Mouse (Mus musculus) adrenal gland, postnatal 4 days (tissue): ENCODE measurements around the gene Zc3h18. TPM values are rescaled to one million over a fixed set of nuclear protein-coding genes. Genes with fewer than 3 reads are reported as not detected.
A peak's percentile ranks its signal among the peaks of the same experiment; 100 is the strongest.

Experiments
- DNase-seq, 2 experiments: peaks; one replicate each; pipeline ENCODE4 v3.0.0; 2021 to 2022; ENCODE audit warnings: low spot score in 2 of 2, mixed read lengths in 2 of 2
- long read RNA-seq, 2 experiments: library from polyadenylated mRNA; stranded (forward); transcript quantifications; one replicate each; pipeline ENCODE4 v2.0.0; 2021
- total RNA-seq, 2 experiments: library from RNA; stranded (reverse); gene quantifications; 2 replicates each; pipeline ENCODE4 v1.2.3; 2021

The Zc3h18 gene
- total RNA-seq: 10 to 100 TPM; 48.9 to 52.0 TPM
- long read RNA-seq, experiment 1, transcript Zc3h18-202 (18 exons, 3,705 nt): major isoform, 18 of 40 reads
- long read RNA-seq, experiment 1, transcript Zc3h18-201 (19 exons, 3,810 nt): minor isoform, 7 of 40 reads
- long read RNA-seq, experiment 1, partial matches to known transcripts: 11 of 40 reads
- long read RNA-seq, experiment 1, other reads (novel, unspliced or antisense): 4 of 40 reads
- long read RNA-seq, experiment 2, full-length matches to known transcripts: 55 of 92 reads
- long read RNA-seq, experiment 2, partial matches to known transcripts: 22 of 92 reads
- long read RNA-seq, experiment 2, other reads (novel, unspliced or antisense): 15 of 92 reads

GRCm38 (mm10) chr8:122376365-122377231 is at the start of gene Zc3h18:
Gene Zc3h18 (plus strand): TSS chr8:122376609.
- DNase-seq: peak; percentile 97 to 99

GRCm38 (mm10) chr8:122329072-122329471 is 47.3 kb upstream of the Zc3h18 start:
- no peak for DNase-seq

DNA sequence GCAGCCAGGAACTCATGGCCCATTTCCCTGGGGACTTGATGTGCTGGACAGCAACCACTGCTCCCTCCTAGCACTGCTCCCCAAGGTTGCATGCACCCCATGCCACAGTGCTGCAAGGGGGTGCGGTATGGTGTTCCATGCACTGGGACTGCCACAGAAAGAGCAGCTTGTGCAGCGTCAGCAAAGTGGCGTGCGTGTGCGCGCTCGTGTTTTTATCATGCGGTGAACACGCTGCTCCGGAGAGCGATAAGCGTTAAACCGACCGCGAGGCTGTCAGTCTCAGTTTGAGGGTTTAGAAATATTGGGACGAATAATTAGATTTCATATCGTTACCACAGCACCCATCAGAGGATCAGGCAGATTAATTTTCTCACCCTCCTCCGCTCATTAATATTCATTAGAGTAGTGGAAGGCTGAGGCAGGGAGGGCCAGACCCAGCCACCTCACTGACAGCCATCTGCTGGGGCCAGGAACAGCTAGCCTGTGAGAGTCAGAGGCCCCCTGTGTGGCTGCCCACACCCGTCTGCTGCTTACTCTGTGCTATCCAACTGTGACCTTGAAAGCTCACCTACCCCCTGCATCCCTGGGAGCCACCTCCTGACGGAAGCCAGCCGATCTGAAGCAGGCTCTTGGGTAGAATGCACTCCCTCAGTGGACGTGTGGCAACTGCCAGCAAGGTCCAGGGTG is 46.7 kb upstream of the Zc3h18 start:
- no peak for DNase-seq

GRCm38 (mm10) chr8:122330446-122331133 is 45.8 kb upstream of the Zc3h18 start:
- DNase-seq: no peak

GRCm38 (mm10) chr8:122331134-122331523 is 45.3 kb upstream of the Zc3h18 start:
- no peak for DNase-seq

- peak; percentile 69 to 77 for DNase-seq
Observed at GRCm38 (mm10) chr8:122332753-122333506, 43.5 kb upstream of the Zc3h18 start.

DNA sequence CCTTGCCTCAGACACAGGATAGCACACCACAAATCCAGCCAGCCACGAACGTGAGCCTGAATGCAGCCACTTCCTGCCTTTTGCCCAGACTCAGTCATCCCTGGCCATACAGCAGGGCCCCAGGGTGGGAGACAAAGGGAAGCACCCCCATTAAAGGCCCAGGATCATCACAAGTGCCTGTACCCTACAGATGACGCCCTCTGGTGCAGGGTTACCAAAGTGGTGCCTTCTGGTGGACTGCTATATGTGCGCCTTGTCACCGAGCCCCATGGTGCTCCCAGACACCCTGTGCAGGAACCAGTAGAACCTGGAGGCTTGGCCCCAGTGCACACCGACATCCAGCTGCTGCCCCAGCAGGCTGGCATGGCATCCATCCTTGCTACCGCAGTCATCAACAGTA is 42.9 kb upstream of the Zc3h18 start:
- no peak for DNase-seq

DNA sequence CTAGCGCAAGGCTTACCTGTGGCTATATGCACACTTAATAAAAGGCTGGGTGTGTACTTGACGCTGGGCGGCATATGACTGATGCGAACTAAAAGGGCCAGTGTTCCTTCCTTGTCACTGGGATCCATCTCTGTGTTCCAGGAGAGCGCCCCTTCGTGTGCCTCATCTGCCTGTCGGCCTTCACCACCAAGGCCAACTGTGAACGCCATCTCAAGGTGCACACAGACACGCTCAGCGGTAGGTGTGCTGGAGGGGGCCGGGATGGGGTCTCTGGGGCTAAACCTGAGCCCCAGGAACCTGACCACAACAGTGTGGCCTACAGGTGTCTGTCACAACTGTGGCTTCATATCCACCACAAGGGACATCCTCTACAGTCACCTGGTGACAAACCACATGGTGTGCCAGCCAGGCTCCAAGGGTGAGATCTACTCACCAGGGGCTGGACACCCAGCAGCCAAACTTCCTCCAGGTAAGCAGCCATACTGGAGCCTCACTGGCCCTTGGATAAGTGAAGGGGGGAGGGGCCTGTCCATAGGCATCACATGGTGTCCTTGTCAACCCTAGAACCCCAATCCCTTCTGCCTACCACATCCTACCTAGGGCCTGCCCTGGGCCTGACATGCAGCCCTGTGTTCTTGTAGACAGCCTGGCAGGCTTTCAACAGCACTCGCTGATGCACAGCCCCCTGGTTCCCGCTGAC is 41.5 kb upstream of the Zc3h18 start:
- DNase-seq: no peak

- DNase-seq: no peak
Observed at GRCm38 (mm10) chr8:122335638-122336250, 40.7 kb upstream of the Zc3h18 start.

- DNase-seq: no peak
Observed at GRCm38 (mm10) chr8:122336251-122336910, 40.0 kb upstream of the Zc3h18 start.

GRCm38 (mm10) chr8:122338852-122339251 is 37.6 kb upstream of the Zc3h18 start:
- DNase-seq: no peak

DNA sequence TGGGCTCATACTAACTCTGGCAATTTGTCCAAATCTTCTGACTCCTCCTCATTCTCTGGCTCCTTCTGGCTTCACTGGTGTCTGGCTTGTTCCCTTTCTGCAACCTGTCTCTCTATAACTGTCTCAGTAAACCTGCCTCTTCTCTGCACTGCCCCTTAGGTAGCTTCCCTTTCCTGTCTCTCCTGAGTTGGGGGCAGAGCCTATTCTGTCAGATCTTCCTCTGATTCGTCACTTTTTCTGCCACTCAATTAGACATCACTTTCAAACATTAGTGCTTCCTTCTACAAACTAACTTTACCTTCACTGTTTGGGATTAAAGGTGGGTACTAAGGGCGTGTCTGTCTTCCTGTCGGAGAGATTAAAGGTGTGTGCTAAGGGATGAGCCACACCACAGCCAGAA is 35.6 kb upstream of the Zc3h18 start:
- no peak for DNase-seq

DNA sequence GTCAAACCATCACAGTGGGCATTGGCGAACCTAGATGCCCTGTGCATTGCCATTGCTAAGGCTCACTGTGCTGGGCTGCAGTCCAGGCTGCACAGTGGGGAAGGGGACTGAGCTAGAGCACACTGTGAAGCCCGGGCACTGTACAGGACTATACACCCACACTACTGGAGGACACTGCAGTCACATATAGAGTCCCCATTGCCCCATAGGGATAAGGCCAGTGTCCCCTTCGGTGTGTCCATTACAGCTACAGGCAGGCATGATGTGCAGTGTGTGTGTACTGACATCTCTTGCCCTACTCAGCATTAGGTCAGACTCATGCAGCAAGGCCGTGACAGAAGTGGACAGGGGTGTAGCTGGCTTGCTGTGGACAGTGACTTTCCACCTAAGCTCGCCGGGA is 34.6 kb upstream of the Zc3h18 start:
- no peak for DNase-seq

DNA sequence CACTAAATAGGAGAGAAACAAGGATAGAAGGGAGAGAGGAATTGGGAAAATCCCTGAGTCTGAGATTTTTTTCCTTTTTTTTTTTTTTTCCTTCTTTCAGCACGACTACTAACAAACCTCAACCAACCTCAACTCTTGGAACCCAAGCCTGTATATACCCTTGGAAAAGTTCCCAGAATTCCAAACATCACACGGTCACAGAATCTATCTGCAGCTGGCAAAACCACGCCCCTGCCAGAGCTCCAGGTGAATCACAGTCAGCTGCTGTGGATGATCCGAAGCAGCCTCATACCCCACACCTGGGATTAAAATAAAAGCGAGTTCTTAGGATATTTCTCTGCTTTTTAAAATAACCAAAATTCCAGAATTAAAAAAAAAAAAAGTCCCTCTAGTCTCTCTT is 34.0 kb upstream of the Zc3h18 start:
- no peak for DNase-seq

- no peak for DNase-seq
Observed at GRCm38 (mm10) chr8:122342806-122343209, 33.6 kb upstream of the Zc3h18 start.

- no peak for DNase-seq
Observed at GRCm38 (mm10) chr8:122343341-122343740, 33.1 kb upstream of the Zc3h18 start.

DNA sequence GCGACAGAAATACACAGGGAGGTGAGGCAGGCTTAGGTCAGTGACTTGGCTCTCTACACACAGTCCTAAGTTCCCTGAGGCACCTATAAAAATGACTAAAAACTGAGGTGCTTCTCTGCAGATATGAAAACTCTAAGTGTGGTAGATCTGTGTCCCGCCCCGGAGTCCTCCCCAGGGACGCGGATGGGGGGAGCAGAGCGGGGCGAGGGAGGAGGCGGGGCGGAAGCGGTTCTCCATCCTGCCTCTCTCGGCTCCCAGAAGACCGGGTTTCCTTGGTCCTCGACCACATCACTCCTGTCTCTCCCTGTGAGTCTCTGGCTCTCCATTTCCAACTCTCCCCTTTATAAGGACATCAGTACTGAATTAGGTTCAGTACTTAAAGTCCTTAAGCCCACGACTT is 32.7 kb upstream of the Zc3h18 start:
- no peak for DNase-seq

DNA sequence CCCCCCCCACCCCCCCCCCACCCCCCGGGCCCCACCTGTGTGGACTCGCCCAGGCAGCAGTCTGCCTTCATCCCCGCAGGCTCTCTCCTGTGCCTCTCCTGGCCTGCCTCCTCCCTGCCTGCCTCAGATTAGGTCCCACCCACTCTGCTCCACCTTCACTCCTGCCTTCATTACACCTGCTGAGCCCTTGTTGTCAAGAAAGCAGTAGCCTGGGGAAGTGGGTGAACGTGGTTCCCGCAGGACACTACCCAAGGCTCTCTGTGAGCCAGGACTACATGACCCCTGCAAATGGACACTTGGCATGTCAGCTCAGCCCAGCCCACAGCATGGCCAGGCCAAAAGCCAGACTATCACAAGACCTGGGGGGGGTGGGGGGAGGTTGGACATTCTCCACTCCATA is 32.2 kb upstream of the Zc3h18 start:
- DNase-seq: no peak
